ENCODE assay signal across 16 mouse cellular contexts in the genomic region with DNA sequence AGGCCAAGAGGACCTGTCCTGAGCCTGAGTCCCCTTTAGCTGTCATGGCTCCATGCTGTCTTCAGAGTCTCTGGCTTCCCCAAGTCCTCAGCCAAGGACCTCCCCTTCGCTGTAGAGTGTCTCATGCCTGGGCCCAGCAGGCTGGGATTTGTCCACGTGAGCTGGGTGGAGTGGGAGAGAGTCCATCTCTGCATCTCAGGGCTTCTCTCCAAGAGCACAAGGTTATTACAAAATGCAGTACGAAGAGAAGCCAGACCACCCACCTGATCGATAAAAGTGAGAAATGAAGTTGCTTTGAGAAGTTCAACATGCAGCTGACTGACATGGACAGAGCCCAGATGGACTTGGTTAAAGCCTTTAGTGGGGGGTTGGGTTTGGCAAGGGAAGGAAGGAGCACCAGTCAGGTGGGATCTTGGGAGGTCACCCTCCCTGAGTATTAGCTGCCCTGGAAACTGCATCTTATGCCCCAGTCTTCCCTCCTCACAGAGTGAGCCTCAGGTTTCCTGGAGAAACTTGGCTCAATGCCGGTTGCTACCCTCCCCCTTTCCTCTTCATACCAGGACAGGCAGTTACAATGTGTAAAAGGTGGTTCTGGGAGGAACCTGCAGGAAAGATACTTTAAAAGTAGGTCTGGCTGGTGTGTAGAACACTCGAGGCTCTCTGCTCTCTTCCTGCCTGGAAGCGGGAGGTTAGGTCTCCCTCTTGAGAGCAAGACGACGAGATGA. TPM values are rescaled to one million over a fixed set of nuclear protein-coding genes. Genes with fewer than 3 reads are reported as not detected.
DNase-seq lines count a peak whose midpoint lies in the region; ATAC-seq and TF ChIP-seq lines count a peak whose summit lies in the region.
"Had no signal": no experiment of that assay in that cellular context is flagged by ENCODE, and none has a peak within 500 bp of the region (broad histone marks: within the 10 kb centered on the region; RNA-seq: fewer than 3 reads in every experiment).

No protein-coding gene starts in this region.

- ATAC-seq in limb, embryonic 12.5 days (ENCODE audit: insufficient number of reproducible peaks, insufficient read depth, low FRiP score, low TSS enrichment, low read depth), result no peak
- peak; percentile 17; the same call in 1 of the 2 replicates for ATAC-seq in limb, embryonic 14.5 days (ENCODE audit: low FRiP score, low read depth)
- ATAC-seq in stomach, embryonic 15.5 days (ENCODE audit: insufficient read depth, low FRiP score, low read depth), result no peak
- no peak for ATAC-seq in kidney, embryonic 14.5 days (ENCODE audit: low FRiP score, low TSS enrichment)
- ATAC-seq: forebrain, embryonic 13.5 days had no signal

- no peak overlapping the region for H3K4me2 ChIP-seq in limb, embryonic 12.5 days
- no peak overlapping the region for H3K4me2 ChIP-seq in limb, embryonic 14.5 days (replicated peaks; ENCODE audit: low read depth, low read length, severe bottlenecking)
- H3K4me2 ChIP-seq in stomach, embryonic 15.5 days, result no peak overlapping the region
- no peak overlapping the region for H3K4me2 ChIP-seq in kidney, embryonic 14.5 days (replicated peaks; ENCODE audit: low read depth, low read length)
- H3K4me2 ChIP-seq: forebrain, embryonic 13.5 days; hindbrain, embryonic 14.5 days; liver, embryonic 11.5 days had no signal

- peak; percentile 25 for DNase-seq in gastrocnemius, adult 18-20 months (ENCODE audit: low spot score)
- no peak for DNase-seq in gastrocnemius, postnatal 36 days
- DNase-seq in limb, embryonic 10.5 days (ENCODE audit: low spot score), result no peak
- peak; percentile 59 for DNase-seq in limb, embryonic 14.5 days (ENCODE audit: low spot score)
- no peak for DNase-seq in adrenal gland, postnatal 10 days
- DNase-seq: cerebellum, adult 11-12 months; embryo, embryonic 11 days; right cerebral cortex, postnatal 14 days had no signal

- no peak for TF ChIP-seq POLR2A in limb, embryonic 14.5 days (IDR thresholded peaks at IDR 0.05; ENCODE audit: borderline replicate concordance, extremely low read depth, insufficient read depth, insufficient read length)

- no peaks in the 10 kb centered on the region for H3K27me3 ChIP-seq in limb, embryonic 12.5 days
- H3K27me3 ChIP-seq in limb, embryonic 10.5 days (ENCODE audit: low read depth, poor library complexity, severe bottlenecking), result no peaks in the 10 kb centered on the region
- H3K27me3 ChIP-seq in limb, embryonic 14.5 days (ENCODE audit: control insufficient read depth, insufficient read depth, low read length), result no peaks in the 10 kb centered on the region
- no peaks in the 10 kb centered on the region for H3K27me3 ChIP-seq in stomach, embryonic 15.5 days (replicated peaks)
- no peaks in the 10 kb centered on the region for H3K27me3 ChIP-seq in kidney, embryonic 14.5 days (ENCODE audit: control insufficient read depth, insufficient read depth, low read length)
- H3K27me3 ChIP-seq: forebrain, embryonic 13.5 days had no signal

- no peak overlapping the region for H3K9ac ChIP-seq in limb, embryonic 12.5 days (replicated peaks)
- H3K9ac ChIP-seq in limb, embryonic 14.5 days (ENCODE audit: low read depth, low read length, severe bottlenecking), result no peak overlapping the region
- no peak overlapping the region for H3K9ac ChIP-seq in stomach, embryonic 15.5 days
- H3K9ac ChIP-seq in kidney, embryonic 14.5 days (ENCODE audit: low read depth, low read length), result no peak overlapping the region
- H3K9ac ChIP-seq: forebrain, embryonic 13.5 days; hindbrain, embryonic 14.5 days had no signal

- no peaks in the 10 kb centered on the region for H3K9me3 ChIP-seq in limb, embryonic 12.5 days
- no peaks in the 10 kb centered on the region for H3K9me3 ChIP-seq in limb, embryonic 10.5 days (replicated peaks)
- H3K9me3 ChIP-seq in limb, embryonic 14.5 days (ENCODE audit: control insufficient read depth, low read length), result no peaks in the 10 kb centered on the region
- no peaks in the 10 kb centered on the region for H3K9me3 ChIP-seq in stomach, embryonic 15.5 days
- H3K9me3 ChIP-seq in kidney, embryonic 14.5 days (ENCODE audit: control insufficient read depth, low read length), result no peaks in the 10 kb centered on the region
- H3K9me3 ChIP-seq: forebrain, embryonic 13.5 days had no signal

- H3K36me3 ChIP-seq in limb, embryonic 12.5 days, result peaks cover 15% of the 10 kb centered on the region; the same call in 1 of the 2 replicates
- H3K36me3 ChIP-seq in limb, embryonic 10.5 days, result peaks cover 18% of the 10 kb centered on the region
- peaks cover 8% of the 10 kb centered on the region; the same call in 1 of the 2 replicates for H3K36me3 ChIP-seq in limb, embryonic 14.5 days (ENCODE audit: control insufficient read depth, insufficient read depth, low read length)
- H3K36me3 ChIP-seq in stomach, embryonic 15.5 days, result no peaks in the 10 kb centered on the region
- H3K36me3 ChIP-seq in kidney, embryonic 14.5 days (ENCODE audit: control insufficient read depth, insufficient read depth, low read length), result no peaks in the 10 kb centered on the region

- H3K4me1 ChIP-seq in limb, embryonic 12.5 days (replicated peaks), result peaks cover 42% of the 10 kb centered on the region
- peaks cover 62% of the 10 kb centered on the region for H3K4me1 ChIP-seq in limb, embryonic 10.5 days
- H3K4me1 ChIP-seq in limb, embryonic 14.5 days (ENCODE audit: control insufficient read depth, insufficient read depth, low read length), result peaks cover 15% of the 10 kb centered on the region
- H3K4me1 ChIP-seq in stomach, embryonic 15.5 days, result peaks cover 24% of the 10 kb centered on the region
- H3K4me1 ChIP-seq in kidney, embryonic 14.5 days (ENCODE audit: control insufficient read depth, insufficient read depth, low read length), result peaks cover 21% of the 10 kb centered on the region

- 60% methylated on average over 9 of the region's 9 CpGs for WGBS in limb, embryonic 12.5 days
- 80% methylated on average over 9 of the region's 9 CpGs for WGBS in limb, embryonic 10.5 days
- 53% methylated on average over 9 of the region's 9 CpGs for WGBS in limb, embryonic 14.5 days
- WGBS in stomach, embryonic 15.5 days, result 55% methylated on average over 9 of the region's 9 CpGs
- WGBS in kidney, embryonic 14.5 days, result 67% methylated on average over 9 of the region's 9 CpGs

- intact Hi-C loops in gastrocnemius, postnatal 36 days (cut with DNase I), result no loop called here

- peak overlapping the region; percentile 54 for H3K27ac ChIP-seq in limb, embryonic 12.5 days
- no peak overlapping the region for H3K27ac ChIP-seq in limb, embryonic 10.5 days
- peak overlapping the region; percentile 58; the same call in 1 of the 2 replicates for H3K27ac ChIP-seq in limb, embryonic 14.5 days (replicated peaks; ENCODE audit: low read depth, low read length)
- 0 out of 2 replicates have a peak overlapping the region, but pooled peaks have one; percentile 33 for H3K27ac ChIP-seq in stomach, embryonic 15.5 days
- no peak overlapping the region for H3K27ac ChIP-seq in kidney, embryonic 14.5 days (ENCODE audit: low read depth, low read length)
- H3K27ac ChIP-seq: forebrain, embryonic 13.5 days; hindbrain, embryonic 14.5 days had no signal

- H3K4me3 ChIP-seq in limb, embryonic 12.5 days (replicated peaks), result no peak overlapping the region
- no peak overlapping the region for H3K4me3 ChIP-seq in limb, embryonic 10.5 days
- no peak overlapping the region for H3K4me3 ChIP-seq in limb, embryonic 14.5 days (replicated peaks; ENCODE audit: low read length)
- H3K4me3 ChIP-seq in stomach, embryonic 15.5 days (replicated peaks), result no peak overlapping the region
- H3K4me3 ChIP-seq in kidney, embryonic 14.5 days (ENCODE audit: low read length), result no peak overlapping the region
- H3K4me3 ChIP-seq: forebrain, embryonic 13.5 days had no signal

RNA-seq across cellular contexts. Expression of gene Trappc2l, which starts 4.9 kb away (rescaled TPM):
- total RNA-seq in gastrocnemius, adult 18-20 months (2021), result 10 to 100 TPM; 39.9 to 46.1 TPM
- 10 to 100 TPM; 38.2 to 40.6 TPM for total RNA-seq in gastrocnemius, postnatal 36 days (2021)
- 39.0 and 48.0 TPM in 2 replicates for polyA plus RNA-seq in limb, embryonic 12.5 days (2016; fragmentation: Nextera tagmentation; extraction: Ambion mirVana)
- polyA plus RNA-seq in limb, embryonic 10.5 days (2016; fragmentation: Nextera tagmentation; extraction: Ambion mirVana), result 49.4 and 51.5 TPM in 2 replicates
- 96.8 and 129 TPM in 2 replicates for polyA plus RNA-seq in limb, embryonic 14.5 days (2012; rRNA removed)
- 70.2 and 70.5 TPM in 2 replicates for polyA plus RNA-seq in limb, embryonic 14.5 days (2014; fragmentation: Nextera tagmentation; extraction: Ambion mirVana)
- polyA plus RNA-seq in stomach, embryonic 15.5 days (2015; fragmentation: Nextera tagmentation; extraction: Ambion mirVana), result 49.7 and 61.8 TPM in 2 replicates
- total RNA-seq in adrenal gland, postnatal 10 days (2021), result 10 to 100 TPM; 48.9 to 56.5 TPM
- 59.8 and 74.9 TPM in 2 replicates for polyA plus RNA-seq in kidney, embryonic 14.5 days (2014; fragmentation: Nextera tagmentation; extraction: Ambion mirVana)

RNA-seq across cellular contexts. Expression of gene Galns, which starts 5.1 kb away (rescaled TPM):
- 1 to 10 TPM; 1.0 to 1.1 TPM for total RNA-seq in gastrocnemius, adult 18-20 months (2021)
- total RNA-seq in gastrocnemius, postnatal 36 days (2021), result 1 to 10 TPM; 1.3 to 1.6 TPM
- 5.9 and 8.4 TPM in 2 replicates for polyA plus RNA-seq in limb, embryonic 12.5 days (2016; fragmentation: Nextera tagmentation; extraction: Ambion mirVana)
- 4.0 and 5.7 TPM in 2 replicates for polyA plus RNA-seq in limb, embryonic 10.5 days (2016; fragmentation: Nextera tagmentation; extraction: Ambion mirVana)
- 14.7 and 17.1 TPM in 2 replicates for polyA plus RNA-seq in limb, embryonic 14.5 days (2012; rRNA removed)
- 12.0 and 12.7 TPM in 2 replicates for polyA plus RNA-seq in limb, embryonic 14.5 days (2014; fragmentation: Nextera tagmentation; extraction: Ambion mirVana)
- 11.9 and 13.1 TPM in 2 replicates for polyA plus RNA-seq in stomach, embryonic 15.5 days (2015; fragmentation: Nextera tagmentation; extraction: Ambion mirVana)
- 1 to 10 TPM; 8.0 to 8.3 TPM for total RNA-seq in adrenal gland, postnatal 10 days (2021)
- polyA plus RNA-seq in kidney, embryonic 14.5 days (2014; fragmentation: Nextera tagmentation; extraction: Ambion mirVana), result 10.6 and 14.7 TPM in 2 replicates

RNA-seq across cellular contexts. Expression of gene Pabpn1l, which starts 6.2 kb away (rescaled TPM):
- total RNA-seq in gastrocnemius, adult 18-20 months (2021), result not detected
- total RNA-seq in gastrocnemius, postnatal 36 days (2021), result not detected
- not detected in 2 replicates for polyA plus RNA-seq in limb, embryonic 12.5 days (2016; fragmentation: Nextera tagmentation; extraction: Ambion mirVana)
- not detected in 2 replicates for polyA plus RNA-seq in limb, embryonic 10.5 days (2016; fragmentation: Nextera tagmentation; extraction: Ambion mirVana)
- polyA plus RNA-seq in limb, embryonic 14.5 days (2012; rRNA removed), result 0.05 TPM in 1 of 2 replicates, not detected in the other
- not detected in 2 replicates for polyA plus RNA-seq in limb, embryonic 14.5 days (2014; fragmentation: Nextera tagmentation; extraction: Ambion mirVana)
- 0.12 TPM in 1 of 2 replicates, not detected in the other for polyA plus RNA-seq in stomach, embryonic 15.5 days (2015; fragmentation: Nextera tagmentation; extraction: Ambion mirVana)
- not detected for total RNA-seq in adrenal gland, postnatal 10 days (2021)
- not detected in 2 replicates for polyA plus RNA-seq in kidney, embryonic 14.5 days (2014; fragmentation: Nextera tagmentation; extraction: Ambion mirVana)
- total RNA-seq: adrenal gland, postnatal 4 days; granulocyte monocyte progenitor cell, adult 5-6 weeks had no signal
- polyA plus RNA-seq: forebrain, embryonic 13.5 days; hindbrain, embryonic 14.5 days; liver, embryonic 11.5 days had no signal

RNA-seq across cellular contexts. Expression of gene Aprt, which starts 39.6 kb away (rescaled TPM):
- total RNA-seq in gastrocnemius, adult 18-20 months (2021), result 10 to 100 TPM; 39.6 to 40.1 TPM
- 10 to 100 TPM; 35.4 to 45.3 TPM for total RNA-seq in gastrocnemius, postnatal 36 days (2021)
- polyA plus RNA-seq in limb, embryonic 12.5 days (2016; fragmentation: Nextera tagmentation; extraction: Ambion mirVana), result 299 and 305 TPM in 2 replicates
- 285 and 308 TPM in 2 replicates for polyA plus RNA-seq in limb, embryonic 10.5 days (2016; fragmentation: Nextera tagmentation; extraction: Ambion mirVana)
- polyA plus RNA-seq in limb, embryonic 14.5 days (2012; rRNA removed), result 199 and 217 TPM in 2 replicates
- 348 and 382 TPM in 2 replicates for polyA plus RNA-seq in limb, embryonic 14.5 days (2014; fragmentation: Nextera tagmentation; extraction: Ambion mirVana)
- 354 and 399 TPM in 2 replicates for polyA plus RNA-seq in stomach, embryonic 15.5 days (2015; fragmentation: Nextera tagmentation; extraction: Ambion mirVana)
- 10 to 100 TPM; 67.5 to 72.3 TPM for total RNA-seq in adrenal gland, postnatal 10 days (2021)
- 370 and 400 TPM in 2 replicates for polyA plus RNA-seq in kidney, embryonic 14.5 days (2014; fragmentation: Nextera tagmentation; extraction: Ambion mirVana)

RNA-seq across cellular contexts. Expression of gene Cdt1, which starts 48.5 kb away (rescaled TPM):
- total RNA-seq in gastrocnemius, adult 18-20 months (2021), result under 1 TPM; 0.30 to 0.66 TPM
- 1 to 10 TPM in 1 of 2 experiments, under 1 TPM in 1; 0.76 to 1.2 TPM for total RNA-seq in gastrocnemius, postnatal 36 days (2021)
- polyA plus RNA-seq in limb, embryonic 12.5 days (2016; fragmentation: Nextera tagmentation; extraction: Ambion mirVana), result 52.3 and 52.7 TPM in 2 replicates
- 68.9 and 75.6 TPM in 2 replicates for polyA plus RNA-seq in limb, embryonic 10.5 days (2016; fragmentation: Nextera tagmentation; extraction: Ambion mirVana)
- 79.0 and 103 TPM in 2 replicates for polyA plus RNA-seq in limb, embryonic 14.5 days (2012; rRNA removed)
- 34.0 and 34.2 TPM in 2 replicates for polyA plus RNA-seq in limb, embryonic 14.5 days (2014; fragmentation: Nextera tagmentation; extraction: Ambion mirVana)
- polyA plus RNA-seq in stomach, embryonic 15.5 days (2015; fragmentation: Nextera tagmentation; extraction: Ambion mirVana), result 34.9 and 37.0 TPM in 2 replicates
- total RNA-seq in adrenal gland, postnatal 10 days (2021), result 10 to 100 TPM; 17.2 to 20.7 TPM
- polyA plus RNA-seq in kidney, embryonic 14.5 days (2014; fragmentation: Nextera tagmentation; extraction: Ambion mirVana), result 42.7 and 48.5 TPM in 2 replicates

Comparison
In these comparisons a context has a peak if more than half of its experiments do, and no peak if none do; other contexts are left out.
1. DNase-seq: peak in gastrocnemius, adult 18-20 months (single experiment) and limb, embryonic 14.5 days (single experiment); none in gastrocnemius, postnatal 36 days (0 of 2), limb, embryonic 10.5 days (single experiment) and adrenal gland, postnatal 10 days (single experiment).
2. H3K27ac ChIP-seq: peak in limb, embryonic 12.5 days (single experiment), limb, embryonic 14.5 days (single experiment) and stomach, embryonic 15.5 days (single experiment); none in limb, embryonic 10.5 days (single experiment) and kidney, embryonic 14.5 days (single experiment).